Mouse (Mus musculus): ENCODE measurements around the gene Pdzrn3. TPM values are rescaled to one million over a fixed set of nuclear protein-coding genes. Genes with fewer than 3 reads are reported as not detected.

The Pdzrn3 gene
- total RNA-seq, 2 experiments from 2014 or later: 28.6 to 40.4 TPM

DNA sequence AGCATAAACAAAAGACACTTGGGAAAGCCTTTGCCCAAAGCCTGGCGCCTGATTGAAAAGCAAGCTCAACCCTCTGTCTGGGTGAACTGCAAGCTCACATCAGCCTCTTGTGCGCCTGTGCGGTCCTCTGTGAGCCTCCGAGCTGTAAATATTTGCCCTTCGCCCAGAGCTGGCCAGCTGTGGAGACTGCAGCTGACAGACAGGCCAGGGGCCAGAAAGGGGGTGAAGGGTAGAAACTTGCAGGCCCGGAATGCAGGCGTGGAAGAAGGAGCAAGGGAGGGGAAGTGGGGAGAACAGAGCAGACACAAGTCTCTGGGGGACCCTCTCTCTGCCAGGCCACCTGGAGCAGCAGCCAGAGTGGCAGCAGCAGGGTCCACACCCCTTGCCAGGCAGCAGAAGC lies 3.0 kb downstream of the Pdzrn3 start:
- intact Hi-C loops (cut with DNase I): loop anchor here (2.0 to 10.0 kb wide), 3 partner anchors 46 to 240 kb away; no protein-coding TSS in a partner anchor
- peak; percentile 47 to 64 for DNase-seq

DNA sequence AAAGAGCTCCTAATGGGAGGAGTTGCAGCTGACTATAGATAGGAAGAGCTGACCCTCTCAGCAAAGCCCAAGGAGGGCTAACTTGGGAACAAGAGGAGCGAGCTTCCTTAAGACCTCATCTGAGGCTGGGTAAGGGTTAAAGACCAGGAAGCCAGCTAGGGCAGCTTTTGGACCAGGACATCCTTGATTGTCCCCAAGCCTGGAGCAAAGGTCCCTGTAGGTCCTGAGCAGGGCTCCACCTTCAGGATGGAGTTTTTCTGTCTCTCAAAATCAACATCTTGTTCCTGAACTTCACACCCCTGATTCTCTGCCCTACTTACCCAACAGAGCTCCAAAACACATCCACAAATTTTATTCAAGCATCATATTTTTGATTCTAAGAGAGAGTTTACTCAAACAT lies 3.5 kb downstream of the Pdzrn3 start:
- intact Hi-C loops (cut with DNase I): loop anchor here (2.0 to 10.0 kb wide), 3 partner anchors 45 to 241 kb away; no protein-coding TSS in a partner anchor
- no peak for DNase-seq

DNA sequence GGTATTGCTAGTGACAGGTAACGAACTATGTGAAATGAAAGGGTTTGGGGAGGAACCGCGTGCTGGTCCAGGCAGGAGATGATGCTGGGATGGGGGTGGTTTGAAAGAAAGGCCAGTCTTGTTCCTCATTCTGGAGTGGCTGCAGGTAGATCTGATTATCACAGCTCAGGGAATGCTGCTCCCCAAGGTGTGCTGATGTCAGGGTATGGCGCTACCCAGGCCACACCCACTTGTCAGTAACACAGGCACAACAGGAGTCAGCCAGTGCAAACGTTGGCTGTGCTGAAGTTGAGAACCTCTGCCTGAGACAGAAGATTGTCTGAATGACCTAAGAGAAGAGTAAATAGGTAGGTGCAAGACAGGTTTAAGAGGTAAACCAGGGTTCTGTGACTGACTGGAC lies 4.7 kb downstream of the Pdzrn3 start:
- intact Hi-C loops (cut with DNase I): loop anchor here (10.0 kb wide), 1 partner anchor 242 kb away; no protein-coding TSS in a partner anchor
- no peak for DNase-seq

DNA sequence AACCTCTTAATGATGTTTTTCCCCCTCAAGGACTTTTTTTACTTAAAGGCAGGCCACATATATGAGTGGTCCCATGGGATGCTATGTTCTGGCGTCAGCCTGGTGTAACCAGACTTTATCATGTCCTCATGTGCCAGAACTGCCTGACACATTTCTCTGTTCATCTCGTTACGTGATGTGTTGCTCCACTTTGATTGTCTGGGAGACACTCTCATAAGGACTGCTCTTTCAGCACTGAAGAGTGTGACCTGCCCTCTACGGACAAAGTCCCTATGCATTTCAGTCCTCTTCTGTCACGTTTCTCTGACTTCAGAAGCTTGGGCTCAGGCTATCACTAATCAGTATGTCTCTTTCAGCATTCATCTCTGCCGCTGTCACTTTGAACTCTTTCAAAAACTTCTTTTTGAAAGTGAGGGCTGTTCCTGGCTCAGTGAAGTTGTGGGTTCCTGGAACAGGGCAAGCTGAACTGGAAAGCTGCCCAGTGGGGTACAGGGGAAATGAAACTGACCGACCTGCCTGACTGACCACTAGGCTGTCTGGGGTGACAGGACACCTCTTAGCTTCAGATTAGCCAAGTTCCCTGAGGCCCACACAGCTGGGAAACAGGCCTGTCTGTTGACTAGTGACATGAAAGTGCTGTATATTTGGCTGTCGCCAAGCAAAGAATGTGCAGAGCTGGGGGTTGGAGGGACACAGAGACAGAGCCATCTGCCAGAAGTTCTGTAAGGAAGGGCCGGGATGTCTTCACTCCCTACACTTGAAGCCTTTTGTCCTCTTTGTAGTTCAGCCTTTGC lies 10.7 kb downstream of the Pdzrn3 start:
- DNase-seq: peak in 1 of 2 experiments; percentile 38
- intact Hi-C loops (cut with DNase I): no loop called here

DNA sequence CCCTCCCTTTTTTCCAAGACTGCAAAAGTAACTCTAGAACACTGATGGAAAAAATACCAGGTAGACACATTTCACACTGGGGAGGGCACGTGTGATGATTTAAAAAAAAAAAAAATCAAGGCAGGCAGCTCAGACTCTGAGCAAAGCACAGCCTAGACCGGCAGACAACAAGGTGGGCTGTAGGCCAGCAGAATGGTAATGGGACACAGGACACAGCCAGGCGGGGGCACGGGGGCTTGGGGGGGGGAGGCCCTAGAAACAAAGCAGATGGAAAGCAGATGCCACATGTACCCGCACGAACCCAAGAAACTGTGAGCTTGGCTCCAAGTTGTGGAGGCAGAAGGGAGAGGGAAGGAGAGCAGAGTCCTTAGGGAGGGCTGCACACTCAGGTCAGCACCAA lies 11.9 kb downstream of the Pdzrn3 start:
- no peak for DNase-seq
- intact Hi-C loops (cut with DNase I): no loop called here

DNA sequence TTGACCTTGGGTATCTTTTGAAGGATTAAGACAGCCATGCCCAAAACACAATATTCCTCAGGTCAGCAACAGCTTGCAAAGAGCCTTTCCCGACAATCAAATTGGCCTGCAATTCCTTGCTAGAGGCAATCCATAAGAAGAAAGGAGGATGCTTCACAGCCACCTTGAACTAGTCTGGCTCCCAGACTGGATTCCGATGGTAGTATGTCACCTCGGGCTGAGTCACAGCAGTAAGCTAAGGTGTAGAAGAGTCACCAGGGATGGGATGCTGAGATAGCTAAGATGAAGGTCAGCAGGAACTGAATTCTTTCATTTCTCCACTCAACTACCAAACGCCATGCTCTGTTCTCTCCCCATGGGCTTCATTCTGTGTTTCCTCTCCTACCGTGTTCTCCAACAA lies 13.8 kb downstream of the Pdzrn3 start:
- intact Hi-C loops (cut with DNase I): no loop called here
- DNase-seq: no peak

DNA sequence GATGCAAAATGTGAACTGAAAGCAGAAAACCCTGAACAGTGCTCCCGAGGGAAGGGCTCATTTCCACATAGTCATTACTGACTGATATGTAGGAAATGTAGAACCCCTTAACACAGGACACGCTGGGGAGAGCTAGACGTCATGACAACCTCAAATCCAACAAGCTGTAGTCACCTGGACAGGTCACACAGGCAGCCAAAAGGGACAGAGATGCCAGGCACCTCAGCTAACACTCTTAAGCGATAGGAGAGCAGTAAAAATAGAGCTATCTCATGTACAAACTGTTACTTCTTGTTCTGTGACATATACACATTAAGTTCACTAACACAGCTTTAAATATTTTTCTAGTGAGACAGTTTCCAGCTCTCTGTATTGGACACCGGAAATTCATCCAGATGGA lies 15.0 kb downstream of the Pdzrn3 start:
- no peak for DNase-seq
- intact Hi-C loops (cut with DNase I): no loop called here

DNA sequence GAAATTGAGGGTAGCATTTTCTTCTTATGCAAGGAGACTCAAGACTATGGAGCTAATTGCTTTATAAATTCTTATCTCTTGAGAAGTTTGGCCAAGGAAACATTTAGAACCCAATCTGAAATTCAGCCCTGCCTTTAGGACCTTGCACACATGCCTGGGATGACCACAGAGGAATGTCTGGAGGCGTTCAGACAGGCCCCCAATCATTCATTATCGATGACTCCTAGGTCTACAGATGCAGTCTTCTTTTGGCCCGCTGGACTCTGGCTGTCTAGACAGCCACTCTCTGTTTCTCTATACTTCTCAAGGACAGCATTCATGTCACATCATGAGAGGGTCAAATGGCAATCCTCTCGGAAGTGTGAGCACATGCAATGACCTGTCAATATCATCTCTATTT lies 15.4 kb downstream of the Pdzrn3 start:
- DNase-seq: no peak
- intact Hi-C loops (cut with DNase I): no loop called here

DNA sequence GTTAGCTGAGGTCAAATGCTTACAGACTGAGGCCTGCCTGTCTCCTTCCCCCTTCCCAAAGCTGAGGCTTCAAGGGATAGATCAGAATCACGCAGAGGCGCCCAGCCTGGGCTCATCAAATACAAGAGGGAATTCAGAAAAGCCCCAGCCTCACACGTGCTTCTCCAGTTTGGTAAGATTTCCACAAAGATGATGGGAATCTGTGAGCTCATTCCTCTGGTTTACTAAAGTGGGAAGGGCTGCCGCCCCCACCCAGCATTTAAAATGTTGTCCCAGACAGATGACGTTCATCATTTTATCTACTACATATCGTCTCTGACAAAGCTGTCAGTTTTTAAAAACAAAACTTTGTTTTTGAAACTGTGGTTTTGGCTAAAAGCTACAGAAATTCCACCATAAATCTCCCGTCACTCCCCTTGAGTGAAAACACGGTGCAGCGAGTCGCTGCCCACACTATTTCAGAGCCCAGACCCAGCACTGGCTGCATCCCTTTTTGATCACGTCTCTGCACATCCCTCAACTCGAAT lies 17.4 kb downstream of the Pdzrn3 start:
- no peak for DNase-seq
- intact Hi-C loops (cut with DNase I): no loop called here

DNA sequence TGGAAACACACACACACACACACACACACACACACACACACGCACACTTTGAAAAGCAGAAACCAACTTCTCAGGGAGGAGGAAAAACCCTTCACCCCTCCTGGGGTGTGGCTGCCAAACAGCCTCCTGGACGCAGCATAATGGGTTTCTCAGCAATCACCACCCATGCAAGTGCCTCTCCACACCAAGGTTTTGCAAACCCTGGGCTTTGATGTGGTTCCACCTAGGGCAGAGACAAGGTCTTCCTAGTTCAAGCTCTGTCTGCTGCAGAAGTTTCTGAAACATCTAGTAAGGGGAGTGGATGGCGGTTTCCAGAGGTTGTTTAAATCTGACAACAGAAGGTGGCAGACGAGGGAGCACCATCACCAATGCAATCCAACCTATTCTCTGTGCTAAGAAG lies 18.1 kb downstream of the Pdzrn3 start:
- intact Hi-C loops (cut with DNase I): no loop called here
- no peak for DNase-seq

DNA sequence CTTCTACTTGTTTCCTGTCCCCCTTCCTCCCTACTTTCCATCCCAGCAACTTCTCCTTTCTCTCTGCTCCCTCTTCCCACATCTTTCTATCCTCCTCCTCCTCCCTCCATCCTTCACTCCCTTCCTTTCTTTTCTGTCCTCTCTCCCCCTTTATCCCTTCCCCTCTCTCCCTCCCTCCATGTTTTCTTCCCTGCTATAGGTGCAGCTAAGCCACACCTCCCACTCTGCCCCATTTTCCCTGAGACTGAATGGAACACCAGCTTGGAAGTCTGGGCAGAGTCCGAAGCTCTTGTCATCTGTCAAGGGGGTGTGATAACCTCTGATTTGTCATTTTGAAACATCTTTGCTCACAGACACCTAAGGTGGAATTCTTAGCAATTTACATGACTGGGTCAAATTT lies 22.8 kb downstream of the Pdzrn3 start:
- intact Hi-C loops (cut with DNase I): no loop called here
- no peak for DNase-seq

DNA sequence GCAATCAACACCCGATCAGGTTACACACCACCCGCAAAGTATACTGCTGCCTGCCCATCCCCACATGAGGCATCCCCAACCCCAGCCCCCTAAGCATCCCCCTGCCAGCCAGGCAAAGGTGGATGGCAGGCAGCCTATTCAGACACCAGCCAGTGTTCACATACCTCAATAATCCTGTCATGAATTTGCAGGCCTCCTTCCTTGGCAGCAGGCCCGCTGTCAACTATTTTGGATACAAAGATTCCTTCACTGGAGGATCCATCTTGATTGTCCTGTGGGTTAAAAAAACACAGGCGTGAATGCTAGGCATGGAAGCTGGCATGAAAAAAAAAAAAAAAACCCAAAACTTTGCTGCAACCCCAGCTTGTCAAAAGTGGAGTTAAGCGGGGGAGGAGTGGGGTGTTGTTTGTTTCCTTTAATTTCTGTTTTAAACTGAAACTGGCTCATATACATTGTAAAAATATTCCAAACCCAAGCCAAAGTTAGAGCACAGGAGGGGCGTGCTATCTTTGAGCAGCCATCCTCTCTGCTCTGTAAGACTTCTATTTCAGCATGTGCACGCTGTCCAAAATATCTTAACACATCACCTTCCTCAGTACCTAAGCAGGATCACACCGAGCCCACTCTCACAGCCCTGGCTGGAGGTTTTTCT lies 23.3 kb downstream of the Pdzrn3 start:
- DNase-seq: peak; percentile 53 to 61
- intact Hi-C loops (cut with DNase I): no loop called here

DNA sequence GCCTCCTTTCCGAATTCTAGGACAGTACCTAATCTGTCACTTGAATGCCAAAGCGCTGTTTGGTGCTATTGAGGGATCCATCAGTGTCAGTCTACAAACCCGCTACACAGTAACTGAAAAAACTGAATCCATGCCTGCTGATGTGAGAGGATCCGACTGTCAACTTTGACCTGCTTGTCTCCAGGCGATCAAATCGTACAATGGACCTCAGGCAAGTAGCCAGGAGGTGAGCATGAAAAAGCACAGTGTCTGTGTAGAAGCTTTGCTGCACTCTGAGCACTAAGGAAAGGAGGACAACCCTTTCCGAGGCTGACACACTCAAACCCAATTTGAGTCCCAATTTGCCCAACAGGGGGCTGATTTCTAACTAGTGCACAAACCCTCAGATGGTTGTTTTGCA lies 24.0 kb downstream of the Pdzrn3 start:
- DNase-seq: no peak
- intact Hi-C loops (cut with DNase I): no loop called here

DNA sequence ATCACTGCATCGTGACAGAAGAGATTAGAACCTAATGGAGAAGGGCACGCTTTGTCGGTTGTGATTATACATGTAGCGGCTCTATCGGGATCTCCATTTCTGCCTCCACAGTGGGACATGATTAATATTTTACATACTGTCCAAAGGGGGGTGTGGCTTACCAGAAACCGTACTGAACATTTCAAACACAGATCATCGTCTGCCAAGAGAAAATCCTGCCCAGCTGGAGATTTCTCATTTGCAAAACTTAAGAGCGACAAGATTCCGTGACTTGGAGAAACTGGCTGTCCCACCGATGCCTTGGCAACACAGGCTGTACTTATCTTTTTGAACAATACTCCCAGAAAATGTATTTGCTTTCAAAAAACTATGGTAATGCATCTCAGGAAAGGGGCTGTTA lies 25.1 kb downstream of the Pdzrn3 start:
- DNase-seq: no peak
- intact Hi-C loops (cut with DNase I): no loop called here

DNA sequence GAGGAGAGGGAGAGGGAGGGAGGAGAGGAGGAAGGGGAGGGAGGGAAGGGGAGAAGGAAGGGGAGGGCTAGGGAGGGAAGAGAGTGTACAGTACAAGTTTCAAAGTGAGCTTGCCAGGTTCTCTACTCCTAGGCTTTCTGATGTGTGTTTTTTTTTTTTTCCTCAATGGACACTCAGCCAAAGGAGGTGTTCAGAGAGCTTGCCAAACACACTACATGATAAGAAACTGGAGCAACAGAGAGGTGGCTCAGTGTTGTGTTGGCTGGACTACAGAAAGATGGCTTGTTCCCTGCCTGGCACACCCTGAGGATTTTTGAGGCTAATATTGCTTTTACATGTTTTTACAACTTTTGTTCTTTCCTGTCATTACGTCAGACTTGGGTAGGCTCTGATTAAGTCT lies 26.6 kb downstream of the Pdzrn3 start:
- no peak for DNase-seq
- intact Hi-C loops (cut with DNase I): no loop called here

DNA sequence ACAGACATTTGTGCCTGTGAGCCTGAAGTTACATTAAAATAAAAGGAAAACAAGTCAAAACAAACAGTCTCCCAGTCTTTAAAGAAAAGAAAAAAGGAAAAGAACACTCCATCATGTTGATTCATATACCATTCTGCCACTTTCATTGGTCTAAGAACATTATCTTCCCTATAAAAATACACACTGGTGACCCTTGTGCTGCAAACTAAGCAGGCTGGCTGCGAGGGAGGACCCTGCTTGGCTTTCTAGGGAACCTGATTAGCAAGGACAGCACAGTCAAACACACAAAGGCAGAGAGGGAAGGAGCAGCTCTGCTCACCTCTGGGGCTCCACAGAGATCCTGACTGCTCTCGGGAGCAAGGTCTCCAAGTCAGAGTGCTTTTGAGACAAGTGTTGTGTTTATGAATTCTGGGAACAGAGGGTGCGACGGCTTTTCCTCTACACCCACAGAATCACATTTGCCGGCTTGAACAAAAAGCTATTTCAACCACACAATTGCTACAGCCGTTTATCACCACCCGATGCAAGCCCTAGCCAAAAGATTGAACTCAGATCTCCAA lies 27.2 kb downstream of the Pdzrn3 start:
- intact Hi-C loops (cut with DNase I): no loop called here

DNA sequence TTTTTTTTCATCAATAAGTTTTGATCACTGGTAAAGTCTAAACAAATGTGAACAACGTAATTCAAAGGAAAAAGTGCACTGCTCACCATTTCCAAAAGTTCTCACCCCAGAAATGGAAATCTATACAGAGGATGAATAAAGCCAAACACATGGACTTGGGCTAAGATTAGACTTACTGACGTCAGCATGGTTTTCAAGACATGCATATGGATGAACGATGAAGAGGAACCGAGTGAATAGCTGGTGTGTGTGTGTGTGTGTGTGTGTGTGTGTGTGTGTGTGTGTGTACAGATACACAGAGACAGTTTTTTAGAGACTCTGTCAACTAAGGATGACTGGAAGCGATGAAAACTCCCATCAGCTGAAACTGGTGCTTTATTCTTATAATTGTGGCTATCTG lies 29.2 kb downstream of the Pdzrn3 start:
- intact Hi-C loops (cut with DNase I): no loop called here
- no peak for DNase-seq

More for the DNA sequence above, 27.2 kb downstream of the Pdzrn3 start:
- DNase-seq: no peak

DNA sequence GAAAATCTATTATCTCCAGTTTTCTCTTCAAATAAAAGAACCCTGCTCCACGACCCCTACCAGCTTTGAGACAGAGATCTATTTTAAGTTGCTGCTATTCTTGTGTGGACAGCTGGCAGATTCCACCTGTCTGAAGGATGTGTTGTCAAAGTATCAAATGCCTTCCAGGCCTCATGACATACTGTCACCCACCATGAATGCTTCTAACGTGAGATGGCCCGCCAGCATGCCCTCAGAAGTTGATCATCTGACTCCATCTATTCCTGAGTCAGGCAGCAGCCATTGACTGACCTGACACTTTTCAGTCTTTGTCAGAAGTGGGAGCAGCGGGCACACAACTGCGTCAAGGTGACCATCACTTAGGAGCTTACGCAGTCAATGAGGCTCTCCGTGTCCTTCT lies 37.6 kb downstream of the Pdzrn3 start:
- DNase-seq: no peak
- intact Hi-C loops (cut with DNase I): no loop called here

DNA sequence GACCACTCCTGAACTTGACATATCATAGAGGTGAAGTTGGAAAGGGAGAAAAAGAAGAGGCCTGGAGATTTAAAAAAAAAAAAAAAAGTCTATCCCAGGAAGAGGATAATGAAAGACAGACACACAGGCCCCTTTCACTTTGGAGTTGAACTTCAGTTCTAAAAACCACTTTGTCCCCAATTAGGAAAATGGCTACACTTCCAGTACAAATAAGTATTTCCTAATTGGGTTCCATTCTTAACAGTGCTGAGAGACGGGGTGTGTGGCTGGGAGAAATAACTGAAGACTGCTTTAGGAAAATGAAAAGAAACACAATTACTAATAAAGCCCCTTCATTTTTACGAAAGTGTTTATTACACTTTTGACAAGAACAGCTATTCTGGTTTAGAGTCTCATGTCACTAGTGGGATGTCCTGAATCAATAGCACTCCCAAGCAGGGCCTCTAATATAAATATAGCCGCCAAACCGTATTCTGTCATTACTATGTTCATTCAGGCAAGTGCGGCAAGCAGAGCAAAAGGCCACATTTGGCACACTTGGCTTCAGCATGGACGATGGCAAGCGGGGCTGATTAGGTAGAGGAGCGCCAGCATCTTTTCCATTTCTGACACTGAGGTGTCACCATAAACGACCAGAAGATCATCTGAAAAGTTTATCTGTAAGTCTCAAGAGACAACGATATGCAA lies 39.7 kb downstream of the Pdzrn3 start:
- no peak for DNase-seq
- intact Hi-C loops (cut with DNase I): no loop called here

DNA sequence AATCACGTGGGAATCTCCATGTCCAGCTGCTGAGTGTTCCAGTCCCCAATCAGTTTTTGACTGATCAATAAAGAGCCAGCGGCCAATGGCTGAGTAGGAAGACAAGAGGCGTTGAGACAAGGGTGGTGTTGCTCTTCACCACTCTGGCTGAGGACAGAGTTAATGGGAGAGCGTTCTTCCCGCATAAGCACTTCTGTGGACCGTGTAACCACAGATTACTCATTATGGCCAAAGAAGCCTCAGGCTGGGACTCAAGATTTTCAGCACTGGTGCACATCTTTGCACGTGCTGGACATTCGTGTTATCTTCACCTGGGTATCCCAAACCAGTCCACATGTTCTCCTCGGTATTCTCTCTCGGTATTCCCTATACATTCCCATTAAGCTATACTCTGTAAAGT lies 41.0 kb downstream of the Pdzrn3 start:
- DNase-seq: no peak
- intact Hi-C loops (cut with DNase I): no loop called here

DNA sequence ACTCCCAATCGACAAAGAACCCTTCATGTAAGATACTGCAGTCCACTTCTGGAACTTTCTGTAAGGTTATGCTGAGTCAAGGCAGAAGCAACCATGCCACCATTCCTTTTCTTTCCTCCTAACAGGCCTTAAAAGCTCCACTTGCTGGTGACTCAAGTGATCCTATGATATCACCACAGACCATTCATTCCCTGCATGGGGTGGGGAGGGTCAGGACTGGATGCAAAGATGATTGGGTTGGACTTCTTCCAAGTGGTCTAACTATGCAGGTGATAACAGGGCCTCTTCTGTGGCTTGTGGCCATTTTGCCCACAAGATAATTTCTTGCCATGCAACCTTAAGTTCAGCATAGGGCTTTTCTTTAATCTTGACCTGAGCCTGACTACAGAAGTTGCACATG lies 42.0 kb downstream of the Pdzrn3 start:
- intact Hi-C loops (cut with DNase I): no loop called here
- no peak for DNase-seq

Measured in heart, postnatal 36 days (tissue).